Mouse (Mus musculus) erythroblast, embryonic 14.5 days (primary cell): ENCODE data around the gene P2ry2.

ENCODE experiments used
- GATA1 ChIP-seq: IDR thresholded peaks from 2 replicates; pipeline ENCODE4 v1.6.1; 2012; ENCODE audit warnings: low read length, inconsistent platforms, mixed read lengths
- TAL1 ChIP-seq: IDR thresholded peaks from 3 replicates; pipeline ENCODE4 v1.6.1; 2012; ENCODE audit warnings: low read length, inconsistent platforms, mixed read lengths

- TF ChIP-seq TAL1 = no peak
- no peak for TF ChIP-seq GATA1
Observed at GRCm38 (mm10) chr7:101011681-101012367, 842 bp downstream of the P2ry2 start.
